Mouse (Mus musculus): ENCODE results near the gene Crhr1.
"Not testable (repeated sequence)": the region's sequence is repeated elsewhere in the genome, so short reads cannot be mapped to it uniquely, and the experiment has no call there.

Crhr1 gene

DNA sequence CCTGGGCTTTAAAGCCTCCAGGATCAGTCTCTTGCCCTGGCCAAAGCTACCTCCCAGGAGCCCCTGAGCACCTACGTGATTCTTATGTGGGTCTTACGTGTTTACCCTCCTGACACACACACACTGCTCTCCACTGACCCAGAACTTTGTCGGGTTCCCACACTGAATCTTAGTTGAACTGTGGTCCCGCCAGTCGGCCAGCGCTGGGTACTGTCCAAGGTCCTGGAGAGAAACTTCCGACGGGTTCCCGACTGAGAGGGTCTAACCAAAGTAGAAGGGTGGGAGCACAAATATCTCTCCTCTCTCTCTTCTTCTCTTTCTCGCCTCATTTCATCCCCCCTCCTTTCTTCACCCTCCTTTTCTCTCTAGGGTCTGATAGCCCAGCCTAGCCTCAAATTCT, 65.2 kb downstream of the Crhr1 start:
- DNase-seq, result peak in 1 of 2 experiments; percentile 19

DNA sequence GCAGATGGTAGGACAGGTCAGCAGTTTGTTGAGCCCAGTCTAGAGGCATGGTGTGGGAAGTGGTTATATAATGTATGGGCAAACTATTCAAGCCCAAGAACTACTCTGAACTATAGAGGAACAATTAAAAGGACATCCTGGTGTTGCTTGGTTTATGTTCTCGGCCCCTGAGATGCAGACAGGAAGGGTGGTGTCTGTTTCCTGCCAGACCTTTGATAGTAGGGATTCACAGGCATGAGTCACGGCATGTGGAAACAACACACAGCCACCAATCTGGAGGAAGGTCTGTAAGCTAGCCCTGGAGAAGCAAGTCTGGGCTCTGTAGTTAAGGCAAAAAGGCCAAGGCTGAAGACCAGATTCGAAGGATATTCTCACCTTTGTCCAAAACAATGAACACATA, 70.6 kb downstream of the Crhr1 start:
- no peak for DNase-seq

DNA sequence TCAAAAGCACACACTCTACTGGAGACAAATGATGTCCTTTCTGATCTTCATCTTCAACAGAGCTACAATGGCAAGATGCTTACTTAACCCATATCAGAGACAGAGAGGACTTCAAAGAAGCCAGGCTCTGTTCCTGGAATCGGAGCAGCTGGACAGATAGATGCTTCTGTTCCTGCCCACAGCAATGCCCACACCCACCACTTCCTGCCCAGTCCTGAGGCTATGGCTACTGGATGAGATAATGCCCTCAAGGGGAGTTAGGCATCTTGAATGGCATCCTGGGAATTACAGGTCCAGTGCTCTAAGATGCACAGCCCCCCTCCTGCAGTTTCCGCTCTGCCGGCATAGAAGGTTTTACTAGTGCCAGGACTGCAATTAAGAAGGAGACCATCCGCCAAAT, 73.9 kb downstream of the Crhr1 start:
- DNase-seq, result no peak

DNA sequence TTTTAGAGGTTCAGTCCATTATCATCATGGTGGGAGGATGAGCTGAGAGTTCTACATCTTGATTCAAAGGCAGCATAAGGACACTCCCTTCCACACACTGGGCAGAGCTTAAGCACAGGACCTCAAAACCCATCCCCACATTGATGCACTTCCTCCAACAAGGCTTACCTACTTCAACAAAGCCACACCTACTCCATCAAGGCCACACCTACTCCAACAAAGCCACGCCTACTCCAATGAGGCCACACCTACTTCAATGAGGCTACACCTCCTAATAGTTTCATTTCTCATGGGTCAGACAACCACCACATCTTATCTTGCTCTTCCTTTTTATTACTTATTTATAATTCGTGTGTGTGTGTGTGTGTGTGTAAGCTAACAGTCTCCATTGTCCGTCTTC, 76.4 kb downstream of the Crhr1 start:
- DNase-seq, result no peak

DNA sequence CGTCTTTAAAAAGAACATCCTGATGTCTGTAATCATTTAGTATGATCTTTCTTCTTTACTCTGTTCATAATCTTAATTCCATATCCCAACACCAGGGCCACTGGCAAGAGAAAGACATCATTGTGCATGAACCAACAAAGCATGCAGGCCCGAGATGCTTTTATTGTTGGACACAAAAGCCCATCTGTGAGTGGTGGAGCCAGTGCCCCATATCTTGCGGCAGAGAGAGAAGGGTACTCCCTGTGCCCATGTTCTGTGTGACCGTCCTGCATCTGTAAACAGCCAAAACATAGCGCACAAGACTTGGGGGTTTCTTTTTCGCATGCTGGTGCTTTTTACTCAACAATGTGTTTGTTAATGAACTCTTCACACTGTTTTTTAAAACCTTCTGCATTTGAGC, 78.6 kb downstream of the Crhr1 start:
- no peak for DNase-seq

DNA sequence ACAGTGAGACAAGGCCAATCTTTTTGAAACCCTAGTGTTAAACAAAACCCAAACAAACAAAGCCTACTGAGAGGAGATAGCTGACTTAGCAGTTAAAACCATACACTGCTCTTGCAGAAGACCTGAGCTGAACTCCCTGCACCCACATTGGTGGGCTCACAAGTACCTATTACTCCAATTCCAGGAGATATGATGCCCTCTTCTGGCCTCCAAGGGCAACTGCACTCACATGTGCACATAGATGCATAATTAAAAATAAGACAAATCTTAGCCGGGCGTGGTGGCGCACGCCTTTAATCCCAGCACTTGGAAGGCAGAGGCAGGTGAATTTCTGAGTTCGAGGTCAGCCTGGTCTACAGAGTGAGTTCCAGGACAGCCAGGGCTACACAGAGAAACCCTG, 81.5 kb downstream of the Crhr1 start:
- not testable (repeated sequence) for DNase-seq

DNA sequence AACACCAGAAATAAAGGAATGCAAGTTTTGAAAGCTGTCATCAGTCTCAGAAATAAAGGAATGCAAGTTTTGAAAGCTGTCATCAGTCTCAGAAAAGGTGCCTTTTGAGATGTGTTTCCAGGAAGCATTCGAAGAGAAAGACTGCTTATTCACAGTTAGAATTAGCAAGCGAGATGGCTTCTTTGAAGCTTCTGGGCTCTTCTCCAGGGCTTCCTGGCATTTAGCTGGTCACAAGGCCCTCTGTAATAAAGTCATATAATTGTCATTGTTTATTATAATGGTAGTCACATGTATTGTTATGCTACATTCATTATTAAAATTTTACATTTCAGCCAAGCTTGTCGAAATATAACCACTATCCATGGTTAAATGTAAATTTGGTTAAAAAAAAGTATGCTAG, 85.4 kb downstream of the Crhr1 start:
- no peak for DNase-seq

DNA sequence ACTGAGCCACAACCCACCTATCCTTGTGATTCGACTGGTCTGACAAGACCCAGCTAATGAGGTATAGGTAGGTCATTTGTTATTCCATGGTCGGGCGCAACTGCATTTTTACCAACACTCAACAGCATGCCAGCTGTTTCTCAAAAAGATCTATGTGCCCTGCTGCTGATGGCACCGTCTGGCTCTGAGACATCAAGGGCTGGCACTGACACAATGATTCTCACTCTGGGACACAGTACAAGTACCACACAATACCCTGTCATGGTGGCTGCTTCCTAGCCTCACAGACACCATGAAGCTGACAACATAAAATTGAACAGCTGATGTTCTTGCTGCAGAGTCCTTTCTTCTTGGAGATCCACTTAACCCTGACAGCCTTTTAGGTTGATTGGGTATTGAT, 87.6 kb downstream of the Crhr1 start:
- DNase-seq, result no peak

DNA sequence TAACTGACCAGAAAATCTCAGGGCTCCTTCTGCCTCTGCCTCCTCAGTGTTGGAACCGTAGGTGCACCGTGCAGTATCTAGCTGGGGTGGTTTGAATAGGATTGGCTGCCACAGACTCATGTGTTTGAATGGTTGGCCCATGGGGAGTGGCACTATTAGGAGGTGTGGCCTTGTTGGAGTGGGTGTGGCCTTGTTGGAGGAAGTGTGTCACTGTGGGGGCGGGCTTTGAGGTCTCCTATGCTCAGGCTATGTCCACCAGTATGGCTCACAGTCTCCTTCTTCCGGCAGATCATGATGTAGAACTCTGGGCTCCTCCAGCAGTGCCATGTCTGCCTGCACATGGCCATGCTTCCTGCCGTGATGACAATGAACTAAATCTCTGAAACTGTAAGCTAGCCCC, 89.1 kb downstream of the Crhr1 start:
- DNase-seq, result no peak

DNA sequence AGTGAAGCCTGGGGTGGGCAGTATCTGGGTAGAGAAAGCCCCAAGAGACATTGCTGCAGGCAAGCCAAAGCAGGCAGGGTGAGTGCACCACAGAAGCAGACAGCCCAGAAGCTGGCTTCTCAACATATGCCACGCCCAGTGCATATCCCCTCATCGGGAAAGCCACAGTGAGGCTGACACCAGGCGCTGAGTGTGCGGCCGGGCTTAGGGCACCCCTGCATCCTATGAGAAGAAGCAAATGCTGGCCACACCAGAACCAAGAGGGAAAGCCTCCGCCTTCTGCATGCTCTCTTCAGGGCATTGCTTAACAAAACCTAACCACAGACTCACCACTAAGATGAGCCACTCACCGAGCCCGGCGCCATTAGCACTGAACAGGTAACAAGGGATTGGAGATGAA, 90.6 kb downstream of the Crhr1 start:
- no peak for DNase-seq
